Mouse (Mus musculus) lung, adult 2 months (tissue): ENCODE measurements around the gene Wnt11.

ENCODE experiments used
- CTCF ChIP-seq: fragments of 200-500 bp; IDR thresholded peaks from 2 replicates; pipeline ENCODE4 v1.5.1; 2011; ENCODE audit warnings: mild to moderate bottlenecking, low read length, control low read depth; ENCODE audit not compliant: insufficient read depth
- POLR2A ChIP-seq: fragments of 200-500 bp; IDR thresholded peaks from 2 replicates; pipeline ENCODE4 v1.6.1; 2011; ENCODE audit warnings: low read depth, mild to moderate bottlenecking, control low read depth, low read length, borderline replicate concordance; ENCODE audit errors: extremely low read depth

DNA sequence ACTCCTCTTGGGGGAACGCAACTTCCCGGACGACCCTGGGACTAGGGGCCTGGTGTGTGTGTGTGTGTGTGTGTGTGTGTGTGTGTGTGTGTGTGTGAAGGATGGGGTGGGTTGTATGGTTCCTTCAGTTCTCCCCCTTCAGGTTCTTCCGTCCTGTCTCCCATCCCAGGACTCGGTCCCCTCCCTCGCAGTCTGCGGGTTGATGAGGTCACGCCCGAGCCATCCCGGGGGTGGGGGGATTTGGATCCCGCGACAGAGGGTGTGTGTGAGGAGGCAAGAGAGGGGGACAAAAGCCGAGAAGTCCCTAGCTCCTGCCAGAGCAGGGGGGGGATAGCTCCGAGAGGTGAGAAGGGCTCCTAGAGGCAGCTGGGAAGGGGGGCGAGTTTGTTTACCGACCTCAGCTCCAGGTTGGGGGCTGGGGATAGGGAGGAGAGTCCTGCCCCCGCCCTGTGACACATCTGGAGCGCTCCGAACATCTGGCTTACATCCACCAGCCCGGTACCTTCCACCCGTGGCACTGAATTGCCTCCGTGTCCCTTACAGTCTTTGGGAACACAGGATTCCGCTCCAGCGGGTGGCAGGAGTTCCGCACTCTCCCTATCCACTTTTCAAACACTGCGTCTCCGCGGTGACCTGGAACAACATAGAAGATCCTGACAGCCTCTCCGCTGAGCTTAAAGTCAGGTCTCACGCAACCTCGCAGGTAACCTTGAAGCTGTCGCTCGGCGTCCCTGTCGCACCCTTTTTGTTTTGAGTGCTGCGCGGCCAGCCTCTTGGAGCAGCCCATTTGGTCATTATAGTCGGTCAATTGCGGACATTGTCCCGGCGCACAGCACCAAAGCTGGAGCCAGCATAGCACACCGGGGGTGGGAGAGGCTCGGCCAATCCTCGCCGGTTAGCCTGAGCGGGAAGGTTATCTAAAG lies 868 bp downstream of the Wnt11 start:
- TF ChIP-seq POLR2A, result 0 out of 2 replicates have a peak, but pooled peaks have one; percentile 18
- TF ChIP-seq CTCF, result no peak
